ENCODE assay signal across 34 mouse cellular contexts in genomic region chr9:71535730-71536129, GRCm38 (mm10).
"Had no signal": no experiment of that assay in that cellular context is flagged by ENCODE, and none has a peak within 500 bp of the region (broad histone marks: within the 10 kb centered on the region; RNA-seq: fewer than 3 reads in every experiment).

No protein-coding gene starts in this region.

- H3K27me3 ChIP-seq: heart, embryonic 12.5 days; heart, embryonic 13.5 days; heart, embryonic 15.5 days; hindbrain, embryonic 12.5 days; hindbrain, embryonic 13.5 days; hindbrain, embryonic 15.5 days; intestine, embryonic 15.5 days; kidney, embryonic 15.5 days had no signal

- H3K4me2 ChIP-seq: heart, embryonic 11.5 days; heart, embryonic 12.5 days; heart, embryonic 13.5 days; heart, embryonic 15.5 days; hindbrain, embryonic 12.5 days; hindbrain, embryonic 13.5 days; hindbrain, embryonic 14.5 days; hindbrain, embryonic 15.5 days; intestine, embryonic 15.5 days; kidney, embryonic 15.5 days had no signal

- ATAC-seq: hindbrain, embryonic 16.5 days; hindbrain, postnatal 0 days; inflammation-experienced regulatory T-cells, adult 6 months; intestine, embryonic 15.5 days; intestine, embryonic 16.5 days; intestine, postnatal 0 days had no signal

- H3K9me3 ChIP-seq: heart, embryonic 10.5 days; heart, embryonic 12.5 days; heart, embryonic 13.5 days; heart, embryonic 15.5 days; hindbrain, embryonic 10.5 days; hindbrain, embryonic 12.5 days; hindbrain, embryonic 13.5 days; hindbrain, embryonic 15.5 days; intestine, embryonic 15.5 days; kidney, embryonic 15.5 days had no signal

- H3K9ac ChIP-seq: heart, embryonic 12.5 days; heart, embryonic 13.5 days; heart, embryonic 15.5 days; hindbrain, embryonic 12.5 days; hindbrain, embryonic 13.5 days; hindbrain, embryonic 14.5 days; hindbrain, embryonic 15.5 days; intestine, embryonic 15.5 days; kidney, embryonic 15.5 days had no signal

- DNase-seq: heart, adult 2 months; heart, postnatal 10 days; heart, postnatal 14 days; heart, postnatal 36 days; heart, postnatal 4 days; kidney, adult 11 months; kidney, adult 18-20 months; kidney, adult 2 months; kidney, adult 8-10 months; kidney, adult 9 months; kidney, postnatal 10 days; kidney, postnatal 14 days; kidney, postnatal 25 days; kidney, postnatal 36 days; kidney, postnatal 4 days had no signal

- H3K27ac ChIP-seq: heart, adult 2 months; heart, embryonic 10.5 days; heart, embryonic 13.5 days; heart, embryonic 15.5 days; hindbrain, embryonic 10.5 days; hindbrain, embryonic 12.5 days; hindbrain, embryonic 13.5 days; hindbrain, embryonic 14.5 days; hindbrain, embryonic 15.5 days; hindbrain, postnatal 0 days; intestine, embryonic 15.5 days; kidney, embryonic 15.5 days; kidney, postnatal 0 days; layer of hippocampus, adult 2 months had no signal

- H3K4me1 ChIP-seq: heart, embryonic 10.5 days; heart, embryonic 12.5 days; heart, embryonic 13.5 days; heart, embryonic 15.5 days; hindbrain, embryonic 10.5 days; hindbrain, embryonic 12.5 days; hindbrain, embryonic 13.5 days; hindbrain, embryonic 15.5 days; intestine, embryonic 15.5 days; kidney, embryonic 15.5 days had no signal

- H3K36me3 ChIP-seq: hindbrain, embryonic 10.5 days; hindbrain, embryonic 12.5 days; hindbrain, embryonic 13.5 days; hindbrain, embryonic 15.5 days; intestine, embryonic 15.5 days; kidney, embryonic 15.5 days had no signal

- H3K4me3 ChIP-seq: heart, adult 2 months; heart, embryonic 10.5 days; heart, embryonic 12.5 days; heart, embryonic 13.5 days; heart, embryonic 15.5 days; hindbrain, embryonic 10.5 days; hindbrain, embryonic 12.5 days; hindbrain, embryonic 13.5 days; hindbrain, embryonic 15.5 days; intestine, embryonic 15.5 days; kidney, embryonic 15.5 days; layer of hippocampus, adult 2 months had no signal
